Mouse (Mus musculus): ENCODE data around the gene Naalad2. TPM values are rescaled to one million over a fixed set of nuclear protein-coding genes. Genes with fewer than 3 reads are reported as not detected.

Naalad2 gene
- polyA plus RNA-seq (2012; fragmentation: generic; extraction: Trizol) = 1 to 10 TPM in 1 of 2 experiments, under 1 TPM in 1; 0.12 to 5.3 TPM

GRCm38 (mm10) chr9:18402895-18403294 is at the start of gene Naalad2:
Gene Naalad2 (minus strand): TSS chr9:18402995.

GRCm38 (mm10) chr9:18430354-18430753 is 27.6 kb upstream of the Naalad2 start, which contains the start of gene Mbd3l2:
Gene Mbd3l2 (plus strand): TSS chr9:18430654.

GRCm38 (mm10) chr9:18404118-18404517 is 1.3 kb upstream of the Naalad2 start, which contains the start of gene Ubtfl1:
Gene Ubtfl1 (plus strand): TSS chr9:18404418.

DNA sequence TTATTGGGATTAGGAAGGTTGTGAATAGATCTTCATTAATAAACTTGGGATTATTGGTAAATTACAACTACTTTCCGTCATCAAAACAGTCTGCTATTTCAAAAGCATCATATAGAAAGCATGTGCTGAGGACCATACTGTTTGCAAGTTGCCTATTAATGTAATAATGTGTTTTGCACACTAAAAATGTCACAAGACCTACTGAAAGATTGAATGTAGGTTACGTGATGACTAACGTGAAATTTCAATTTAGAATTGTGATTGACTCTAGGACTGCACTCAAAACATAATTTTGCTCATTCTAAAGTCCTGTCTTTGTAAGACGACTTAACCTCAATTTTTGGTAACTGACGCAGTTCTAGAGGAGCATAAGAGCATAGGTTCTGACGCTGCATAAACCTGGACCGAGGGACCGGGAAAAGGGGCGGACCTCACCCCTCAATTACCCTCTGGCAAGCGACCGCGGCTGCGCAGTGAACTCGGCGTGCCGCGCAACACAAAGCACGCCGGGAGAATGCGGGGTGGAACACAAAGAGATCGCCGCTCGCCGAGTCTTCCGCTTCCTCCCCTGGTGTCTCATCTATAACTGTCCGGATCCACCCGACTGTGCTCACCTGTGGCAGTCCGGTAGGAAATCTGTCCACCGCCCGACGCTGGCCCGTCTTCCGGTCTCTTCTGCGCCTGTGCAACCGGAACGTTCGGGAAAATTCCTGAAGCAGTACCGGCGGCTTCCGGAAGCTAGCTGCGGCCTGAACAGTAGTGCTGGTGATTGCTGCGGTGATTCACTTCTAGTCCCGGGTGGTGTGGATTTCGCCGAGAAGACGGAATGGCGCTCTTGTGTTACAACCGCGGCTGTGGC is 111.0 kb downstream of the Naalad2 start, which contains the start of gene Chordc1:
Gene Chordc1, plus strand, starts transcription at position 555 of the 859 bp plus-strand sequence.

Other genes with a start within 250 kb of the Naalad2 start
- gene Chordc1, start 110.9 kb downstream of the Naalad2 start, polyA plus RNA-seq (2012; fragmentation: generic; extraction: Trizol) = 1 to 10 TPM in 1 of 2 experiments, under 1 TPM in 1; 0.66 to 5.6 TPM
- gene Ubtfl1, start 1.4 kb upstream of the Naalad2 start, polyA plus RNA-seq (2012; fragmentation: generic; extraction: Trizol) = not detected
- gene Mbd3l2, start 27.7 kb upstream of the Naalad2 start, polyA plus RNA-seq (2012; fragmentation: generic; extraction: Trizol) = not detected
- gene Zfp558, start 75.3 kb upstream of the Naalad2 start, polyA plus RNA-seq (2012; fragmentation: generic; extraction: Trizol) = under 1 TPM; 0.01 to 0.24 TPM
- not detected for gene Mbd3l1, start 75.4 kb upstream of the Naalad2 start, polyA plus RNA-seq (2012; fragmentation: generic; extraction: Trizol)